Mouse (Mus musculus): ENCODE results near the gene Rabac1. TPM values are rescaled to one million over a fixed set of nuclear protein-coding genes. Genes with fewer than 3 reads are reported as not detected.
A peak's percentile ranks its signal among the peaks of the same experiment; 100 is the strongest.

Gene Rabac1
- total RNA-seq (2021): 100 to 1,000 TPM; 157 to 161 TPM
- long read RNA-seq, experiment 1, transcript Rabac1-201 (5 exons, 899 nt): major isoform, 58 of 60 reads
- long read RNA-seq, experiment 1, partial matches to known transcripts: 1 of 60 reads
- long read RNA-seq, experiment 1, other reads (novel, unspliced or antisense): 1 of 60 reads
- long read RNA-seq, experiment 2, transcript Rabac1-201 (5 exons, 899 nt): major isoform, 57 of 59 reads
- long read RNA-seq, experiment 2, partial matches to known transcripts: 0 of 59 reads
- long read RNA-seq, experiment 2, other reads (novel, unspliced or antisense): 2 of 59 reads

GRCm38 (mm10) chr7:24971972-24972893 is at the start of gene Rabac1:
Gene Rabac1 (minus strand): TSS chr7:24972754.
- peak; percentile 66 to 88 for DNase-seq (ENCODE audit: low spot score in 2 of 2)

GRCm38 (mm10) chr7:25011592-25011991 is 39.0 kb upstream of the Rabac1 start:
- no peak for DNase-seq (ENCODE audit: low spot score in 2 of 2)

- peak; percentile 44 to 54 for DNase-seq (ENCODE audit: low spot score in 2 of 2)
These were observed 37.7 kb upstream of the Rabac1 start for GRCm38 (mm10) chr7:25010090-25010913.

GRCm38 (mm10) chr7:25009099-25009700 is 36.6 kb upstream of the Rabac1 start:
- no peak for DNase-seq (ENCODE audit: low spot score in 2 of 2)

- peak in 1 of 2 experiments; percentile 70 for DNase-seq (ENCODE audit: low spot score in 2 of 2)
These were observed 36.1 kb upstream of the Rabac1 start for GRCm38 (mm10) chr7:25008635-25009034.

GRCm38 (mm10) chr7:25007609-25008374 is 35.2 kb upstream of the Rabac1 start:
- DNase-seq (ENCODE audit: low spot score in 2 of 2): no peak

GRCm38 (mm10) chr7:25006586-25007364 is 34.2 kb upstream of the Rabac1 start:
- DNase-seq (ENCODE audit: low spot score in 2 of 2): no peak

- DNase-seq (ENCODE audit: low spot score in 2 of 2): no peak
These were observed 33.6 kb upstream of the Rabac1 start for GRCm38 (mm10) chr7:25006171-25006570.

GRCm38 (mm10) chr7:25005421-25006065 is 33.0 kb upstream of the Rabac1 start, which contains the start of gene Atp1a3:
Gene Atp1a3 (minus strand): TSS chr7:25005958.
- no peak for DNase-seq (ENCODE audit: low spot score in 2 of 2)

GRCm38 (mm10) chr7:25004806-25005205 is 32.3 kb upstream of the Rabac1 start:
- no peak for DNase-seq (ENCODE audit: low spot score in 2 of 2)

GRCm38 (mm10) chr7:25003820-25004388 is 31.4 kb upstream of the Rabac1 start:
- no peak for DNase-seq (ENCODE audit: low spot score in 2 of 2)

- DNase-seq (ENCODE audit: low spot score in 2 of 2): no peak
These were observed 30.7 kb upstream of the Rabac1 start for GRCm38 (mm10) chr7:25003291-25003690.

GRCm38 (mm10) chr7:25000711-25001110 is 28.2 kb upstream of the Rabac1 start:
- no peak for DNase-seq (ENCODE audit: low spot score in 2 of 2)

GRCm38 (mm10) chr7:25000211-25000610 is 27.7 kb upstream of the Rabac1 start:
- DNase-seq (ENCODE audit: low spot score in 2 of 2): no peak

GRCm38 (mm10) chr7:24993081-24993480 is 20.5 kb upstream of the Rabac1 start:
- no peak for DNase-seq (ENCODE audit: low spot score in 2 of 2)

GRCm38 (mm10) chr7:24990478-24990877 is 17.9 kb upstream of the Rabac1 start:
- DNase-seq (ENCODE audit: low spot score in 2 of 2): no peak

GRCm38 (mm10) chr7:24987941-24988340 is 15.4 kb upstream of the Rabac1 start:
- DNase-seq (ENCODE audit: low spot score in 2 of 2): no peak

GRCm38 (mm10) chr7:24985799-24986198 is 13.2 kb upstream of the Rabac1 start:
- no peak for DNase-seq (ENCODE audit: low spot score in 2 of 2)
